8 mouse cellular contexts compared by ENCODE assay signal in the genomic region with DNA sequence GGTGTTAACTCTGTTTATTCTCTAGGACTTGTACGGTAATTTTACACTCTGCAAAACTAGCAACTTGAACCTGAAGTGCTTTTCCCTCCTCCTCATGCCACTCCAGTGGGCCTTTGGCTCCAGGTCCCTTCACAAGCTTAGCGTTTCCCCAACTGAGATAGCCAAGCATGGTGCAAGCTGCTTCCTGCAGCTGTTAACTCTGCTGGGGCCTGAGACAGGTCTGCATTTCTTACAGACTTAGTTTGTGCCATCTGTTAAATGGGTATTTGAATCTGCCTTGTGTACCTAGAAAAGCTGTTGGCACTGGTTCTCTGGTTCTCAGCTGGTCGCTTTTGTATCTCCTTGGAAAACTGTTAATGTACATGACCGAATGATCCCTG.
DNase-seq lines count a peak whose midpoint lies in the region; ATAC-seq and TF ChIP-seq lines count a peak whose summit lies in the region.

No protein-coding gene starts in this region.

- no peak for ATAC-seq in hindbrain, embryonic 15.5 days (ENCODE audit: low FRiP score, low read depth)

- H3K4me1 ChIP-seq in MEL (ENCODE audit: control insufficient read depth in 1 of 2, insufficient read depth in 2 of 2, low read length in 2 of 2): peaks cover 0 to 8% of the 10 kb centered on the region in 2 experiments; a peak in 2 of 4 replicates
- peaks cover 49% of the 10 kb centered on the region for H3K4me1 ChIP-seq in hindbrain, embryonic 15.5 days (replicated peaks)
- H3K4me1 ChIP-seq in midbrain, embryonic 10.5 days: peaks cover 36% of the 10 kb centered on the region

- no peaks in the 10 kb centered on the region for H3K27me3 ChIP-seq in MEL (ENCODE audit: control insufficient read depth in 1 of 2, insufficient read depth in 2 of 2, low read length in 2 of 2)
- no peaks in the 10 kb centered on the region for H3K27me3 ChIP-seq in hindbrain, embryonic 15.5 days
- H3K27me3 ChIP-seq in midbrain, embryonic 10.5 days (ENCODE audit: low read depth, poor library complexity, severe bottlenecking): peaks cover 54% of the 10 kb centered on the region

- peak overlapping the region; percentile 46; the same call in 1 of the 2 replicates for H3K9ac ChIP-seq in MEL (ENCODE audit: control insufficient read depth, low read depth, low read length, poor library complexity, severe bottlenecking)
- H3K9ac ChIP-seq in hindbrain, embryonic 15.5 days: peak overlapping the region; percentile 34

- no peak for TF ChIP-seq RAD21 in MEL (IDR thresholded peaks at IDR 0.05; ENCODE audit: low read depth, low read length)

- H3K36me3 ChIP-seq in MEL (ENCODE audit: control insufficient read depth in 1 of 2, insufficient read depth in 2 of 2, low read length in 2 of 2): peaks cover 0 to 2% of the 10 kb centered on the region in 2 experiments; a peak in 2 of 4 replicates
- H3K36me3 ChIP-seq in hindbrain, embryonic 15.5 days: no peaks in the 10 kb centered on the region
- H3K36me3 ChIP-seq in midbrain, embryonic 10.5 days: no peaks in the 10 kb centered on the region

- no peaks in the 10 kb centered on the region for H3K79me2 ChIP-seq in MEL (ENCODE audit: control insufficient read depth, insufficient read depth, low read length, poor library complexity)

- peak overlapping the region; percentile 51 for H3K4me2 ChIP-seq in hindbrain, embryonic 15.5 days

- no peak overlapping the region for H3K27ac ChIP-seq in MEL (ENCODE audit: control insufficient read depth, low read depth, low read length)
- peak overlapping the region; percentile 95 for H3K27ac ChIP-seq in hindbrain, embryonic 15.5 days (replicated peaks)
- H3K27ac ChIP-seq in midbrain, embryonic 10.5 days (replicated peaks): peak overlapping the region; percentile 85; the same call in 1 of the 2 replicates

- peak; percentile 94 for DNase-seq in heart, adult 11 months
- DNase-seq in heart, postnatal 14 days: no peak
- peak; percentile 48 for DNase-seq in MEL (ENCODE audit: low read depth, low spot score)
- no peak for DNase-seq in midbrain, embryonic 10.5 days (ENCODE audit: low spot score)
- DNase-seq in frontal cortex, postnatal 10 days (ENCODE audit: low spot score in 2 of 2): no peak
- DNase-seq in embryo, embryonic 10.5 days (ENCODE audit: low spot score): no peak
- no peak for DNase-seq in kidney, adult 18-20 months

- no peak for TF ChIP-seq EP300 in MEL (IDR thresholded peaks at IDR 0.05; ENCODE audit: low read depth in 1 of 2, low read length in 2 of 2)

- TF ChIP-seq CTCF in MEL (IDR thresholded peaks at IDR 0.05 in 2 of 3, conservative IDR thresholded peaks at IDR 0.05 in 1 of 3; ENCODE audit: control insufficient read depth in 1 of 3, insufficient read depth in 1 of 3, low read depth in 2 of 3, low read length in 3 of 3, poor library complexity in 1 of 3, severe bottlenecking in 1 of 3): no peak

- TF ChIP-seq POLR2A in MEL (IDR thresholded peaks at IDR 0.05; ENCODE audit: control insufficient read depth in 1 of 2, insufficient read depth in 1 of 2, low read depth in 1 of 2, low read length in 2 of 2, poor library complexity in 1 of 2): no peak

- intact Hi-C loops in heart, postnatal 14 days (cut with DNase I): loop anchor here (2.0 kb wide), 3 partner anchors 43 to 295 kb away; no protein-coding TSS in a partner anchor

- H3K9me3 ChIP-seq in MEL (replicated peaks; ENCODE audit: insufficient read depth, low read length): no peaks in the 10 kb centered on the region
- no peaks in the 10 kb centered on the region for H3K9me3 ChIP-seq in hindbrain, embryonic 15.5 days
- H3K9me3 ChIP-seq in midbrain, embryonic 10.5 days (replicated peaks): no peaks in the 10 kb centered on the region

- peak overlapping the region; percentile 58 to 89 for H3K4me3 ChIP-seq in MEL (ENCODE audit: control insufficient read depth in 1 of 2, insufficient read depth in 1 of 2, low read depth in 2 of 2, low read length in 2 of 2)
- peak overlapping the region; percentile 30 for H3K4me3 ChIP-seq in hindbrain, embryonic 15.5 days
- H3K4me3 ChIP-seq in midbrain, embryonic 10.5 days: peak overlapping the region; percentile 58

- 41% methylated on average over 4 of the region's 4 CpGs for WGBS in hindbrain, embryonic 15.5 days
- 72% methylated on average over 4 of the region's 4 CpGs for WGBS in midbrain, embryonic 10.5 days

TF ChIP-seq in MEL, 35 proteins besides CTCF, POLR2A, EP300 and RAD21:
- TF ChIP-seq NRF1 (IDR thresholded peaks at IDR 0.05; ENCODE audit: insufficient read depth, low read depth, low read length, poor library complexity, severe bottlenecking): no peak
- no peak for TF ChIP-seq ETS1 (IDR thresholded peaks at IDR 0.05; ENCODE audit: low read depth, low read length)
- no peak for TF ChIP-seq CHD1 (IDR thresholded peaks at IDR 0.05; ENCODE audit: low read depth, low read length)
- no peak for TF ChIP-seq ZNF384 (IDR thresholded peaks at IDR 0.05; ENCODE audit: low read depth, low read length)
- TF ChIP-seq USF2 (IDR thresholded peaks at IDR 0.05; ENCODE audit: borderline replicate concordance in 1 of 2, insufficient read depth in 1 of 2, low read depth in 1 of 2, low read length in 2 of 2): no peak
- no peak for TF ChIP-seq SIN3A (IDR thresholded peaks at IDR 0.05; ENCODE audit: low read length)
- no peak for TF ChIP-seq UBTF (IDR thresholded peaks at IDR 0.05; ENCODE audit: borderline replicate concordance, insufficient read depth, low read depth, low read length)
- TF ChIP-seq KAT2A (conservative IDR thresholded peaks at IDR 0.05; ENCODE audit: low read depth, low read length): no peak
- no peak for TF ChIP-seq JUND (IDR thresholded peaks at IDR 0.05; ENCODE audit: low read depth, low read length)
- TF ChIP-seq MYC (IDR thresholded peaks at IDR 0.05; ENCODE audit: low read depth, low read length): no peak
- no peak for TF ChIP-seq POLR2AphosphoS5 (IDR thresholded peaks at IDR 0.05; ENCODE audit: borderline replicate concordance, low read depth, low read length)

Comparison
In these comparisons a context has a peak if more than half of its experiments do, and no peak if none do; other contexts are left out.
1. DNase-seq: peak in heart, adult 11 months (single experiment) and MEL (single experiment); none in heart, postnatal 14 days (0 of 2), midbrain, embryonic 10.5 days (single experiment), frontal cortex, postnatal 10 days (0 of 2), embryo, embryonic 10.5 days (single experiment) and kidney, adult 18-20 months (single experiment).
2. Peak in every context shown above with its lines, with median percentiles within 50 percentile points of each other: H3K4me3 ChIP-seq.